Mouse (Mus musculus) urinary bladder, postnatal 25 days (tissue): ENCODE results near the gene Fbxo9.
"Not testable (repeated sequence)": the region's sequence is repeated elsewhere in the genome, so short reads cannot be mapped to it uniquely, and the experiment has no call there.

Experiments
- DNase-seq: peaks from one replicate; pipeline ENCODE4 v3.0.0; 2022; ENCODE audit warnings: low spot score

The Fbxo9 gene

DNA sequence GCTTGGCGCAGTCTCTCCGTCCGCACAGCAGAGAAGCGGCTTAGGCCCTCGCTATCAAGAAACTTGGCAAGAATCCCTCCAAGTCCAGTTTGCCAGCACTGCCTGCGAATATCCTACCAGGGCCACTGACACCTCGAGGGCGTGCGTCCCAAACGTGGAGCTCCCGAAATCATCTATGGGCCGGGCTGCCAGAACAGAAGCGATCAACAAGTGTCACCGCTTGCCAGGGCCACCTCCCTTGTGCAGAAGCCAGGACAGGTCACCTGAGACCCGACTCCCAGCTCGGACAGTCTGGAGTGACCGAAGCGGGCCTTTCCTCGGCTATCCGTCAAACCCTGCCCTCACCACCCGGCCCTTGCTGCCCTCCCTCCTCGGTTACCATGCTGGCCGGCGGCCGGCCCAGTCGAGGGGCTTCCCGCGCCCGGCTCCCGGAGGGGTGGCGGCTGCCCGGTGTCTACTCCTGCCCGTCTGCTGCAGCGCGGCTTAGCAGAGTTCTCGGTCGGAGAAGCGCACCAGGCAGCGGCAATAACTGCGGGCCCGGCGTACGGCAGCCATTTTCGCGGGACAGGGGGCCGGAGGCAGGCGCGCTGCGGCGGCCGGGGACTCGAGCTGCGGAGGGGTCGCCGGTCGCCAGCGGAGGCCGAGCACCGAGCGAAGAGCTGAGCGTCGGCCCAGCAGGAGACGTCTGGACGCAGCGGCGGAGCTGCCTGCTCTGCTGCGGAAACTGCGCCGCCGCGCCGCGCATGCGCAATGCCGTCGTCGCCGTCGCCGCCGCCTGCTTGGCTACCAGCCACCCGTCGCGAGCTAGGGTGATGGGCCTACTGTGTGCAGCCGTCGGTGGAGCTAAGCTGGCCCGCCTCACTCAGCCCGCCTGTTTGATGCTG is 711 bp downstream of the Fbxo9 start:
- DNase-seq = peak; percentile 74

- DNase-seq = no peak
These were observed 1.3 kb downstream of the Fbxo9 start for GRCm38 (mm10) chr9:78107582-78107911.

DNA sequence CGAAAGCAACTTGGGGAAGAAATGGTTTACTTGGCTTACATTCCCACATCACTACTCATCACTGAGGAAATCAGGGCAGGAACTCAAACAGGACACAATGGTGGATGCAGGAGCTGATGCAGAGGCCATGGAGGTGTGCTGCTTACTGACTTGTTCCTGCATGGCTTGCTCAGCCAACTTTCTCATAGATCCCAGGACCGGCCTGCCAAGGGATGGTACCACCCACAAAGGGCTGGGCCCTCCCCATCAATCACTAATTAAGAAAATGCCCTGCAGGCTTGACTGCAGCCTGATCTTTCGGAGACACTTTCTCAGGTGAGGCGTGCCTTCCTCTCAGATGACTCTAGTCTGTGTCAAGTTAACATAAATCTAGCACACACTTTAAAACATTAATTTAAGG is 2.0 kb downstream of the Fbxo9 start:
- no peak for DNase-seq

GRCm38 (mm10) chr9:78105501-78105932 is 3.3 kb downstream of the Fbxo9 start:
- DNase-seq = no peak

GRCm38 (mm10) chr9:78104973-78105372 is 3.9 kb downstream of the Fbxo9 start:
- DNase-seq = no peak

DNA sequence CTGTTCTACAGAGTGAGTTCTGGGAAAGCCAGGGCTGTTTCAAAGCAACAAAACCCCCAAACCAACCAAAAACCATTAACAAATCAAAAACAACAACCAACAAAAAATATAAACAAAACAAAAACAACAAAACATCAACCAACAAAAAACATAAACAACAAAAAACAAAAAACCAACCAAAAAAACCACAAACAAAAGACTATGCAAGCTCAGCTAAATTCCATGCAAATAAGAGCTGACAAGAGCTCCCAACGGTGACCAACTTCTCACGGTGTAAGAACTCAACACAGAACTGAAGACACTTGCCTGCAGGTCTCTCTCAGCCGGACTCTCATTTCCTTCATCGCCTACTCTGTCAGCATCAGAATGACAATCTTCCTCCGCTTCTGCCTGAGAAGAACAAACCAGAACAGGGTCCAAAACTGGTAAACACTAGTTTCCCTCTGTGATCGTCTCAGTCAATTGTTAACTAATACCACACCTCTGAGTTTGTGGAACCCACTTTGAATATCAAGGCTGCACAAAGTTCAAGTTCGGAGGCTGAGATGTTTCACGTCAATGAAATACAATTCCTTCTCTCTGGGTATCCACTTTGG is 4.8 kb downstream of the Fbxo9 start:
- DNase-seq = no peak

GRCm38 (mm10) chr9:78101431-78101830 is 7.4 kb downstream of the Fbxo9 start:
- DNase-seq = no peak

DNA sequence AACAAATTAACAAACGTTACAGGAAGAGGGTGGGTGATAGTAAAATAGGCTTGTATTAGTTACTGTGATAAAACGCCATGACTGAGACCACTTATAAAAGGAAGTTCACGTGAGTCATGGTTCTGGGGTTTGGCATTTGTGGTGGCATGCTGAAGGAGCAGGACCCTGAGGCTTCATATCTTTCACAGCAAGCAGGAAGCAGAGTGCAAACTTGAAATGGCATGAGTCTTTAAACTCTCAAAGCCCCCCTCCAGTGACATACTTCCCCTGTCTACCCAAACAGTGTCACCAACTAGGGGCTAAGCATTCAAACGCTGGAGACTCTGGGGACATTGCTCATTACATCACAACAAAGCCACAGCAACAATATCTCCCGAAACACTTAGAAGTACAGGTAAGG is 7.9 kb downstream of the Fbxo9 start:
- DNase-seq = no peak

- no peak for DNase-seq
These were observed 12.5 kb downstream of the Fbxo9 start for GRCm38 (mm10) chr9:78096376-78096775.

DNA sequence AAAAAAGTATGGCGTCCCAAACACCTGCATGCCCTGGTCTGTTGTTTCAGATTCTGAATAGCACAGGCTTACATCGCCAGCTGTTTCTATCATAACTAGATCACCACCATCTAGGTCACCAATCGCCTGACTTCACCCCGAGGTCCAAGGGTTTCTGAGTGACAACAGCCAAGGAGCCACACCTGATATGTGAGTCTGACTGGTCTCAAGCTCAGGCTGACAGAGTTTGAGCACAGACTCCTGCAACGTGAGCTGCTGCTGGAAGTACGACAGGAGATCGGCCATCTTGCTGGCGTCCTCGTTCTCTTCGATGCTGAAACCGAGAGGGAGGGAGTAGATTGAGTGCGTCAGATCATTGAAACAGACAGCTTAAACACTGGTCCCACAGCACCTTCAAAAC is 13.2 kb downstream of the Fbxo9 start:
- DNase-seq = no peak

DNA sequence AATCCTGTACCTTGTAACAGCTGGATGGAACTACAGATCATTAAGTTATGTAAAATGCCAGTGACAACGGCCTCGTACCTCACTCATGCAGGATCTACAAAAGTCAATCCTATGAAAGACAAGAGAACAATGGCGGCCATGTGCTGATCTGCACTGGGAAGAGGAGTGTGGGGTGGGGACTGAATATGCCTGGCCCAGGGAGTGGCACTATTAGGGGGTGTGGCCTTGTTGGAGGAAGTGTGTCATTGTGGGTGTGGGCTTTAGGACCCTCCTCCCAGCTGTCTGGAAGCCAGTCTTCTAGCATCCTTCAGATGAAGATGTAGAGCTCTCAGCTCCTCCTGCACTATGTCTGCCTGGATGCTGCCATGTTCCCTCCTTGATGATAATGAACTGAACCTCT is 18.3 kb downstream of the Fbxo9 start:
- DNase-seq = no peak

GRCm38 (mm10) chr9:78089906-78090305 is 19.0 kb downstream of the Fbxo9 start:
- no peak for DNase-seq

GRCm38 (mm10) chr9:78088971-78089370 is 19.9 kb downstream of the Fbxo9 start:
- no peak for DNase-seq

- DNase-seq = no peak
These were observed 20.3 kb downstream of the Fbxo9 start for GRCm38 (mm10) chr9:78088521-78088920.

- DNase-seq = no peak
These were observed 21.1 kb downstream of the Fbxo9 start for GRCm38 (mm10) chr9:78087751-78088150.

DNA sequence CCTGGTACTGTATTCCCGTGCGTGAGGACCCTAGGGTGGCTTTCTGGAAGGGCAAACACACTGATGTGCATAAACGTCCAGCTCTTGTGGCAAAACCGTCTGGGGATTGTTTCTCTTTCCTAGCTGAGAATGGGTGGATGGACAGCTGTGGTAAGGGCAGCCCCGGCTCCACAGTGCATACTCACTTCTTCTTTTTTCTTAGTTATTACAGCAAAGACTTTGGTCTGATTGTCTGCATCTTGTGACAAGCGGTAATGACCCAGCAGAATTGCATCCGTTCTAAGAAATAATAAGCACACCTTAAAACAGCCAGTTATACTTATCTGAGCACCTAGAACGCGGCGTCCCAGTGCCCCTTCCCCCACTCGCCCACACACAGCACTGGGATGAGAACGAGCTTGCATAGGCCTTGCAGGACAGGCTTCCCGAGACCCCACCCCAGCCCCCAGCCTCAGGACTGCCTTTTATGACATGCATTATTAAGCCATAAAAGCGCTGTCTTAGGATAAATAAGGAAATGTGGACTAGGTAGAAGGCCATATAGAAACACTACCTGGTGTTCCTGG is 23.1 kb downstream of the Fbxo9 start:
- DNase-seq = no peak

- DNase-seq = no peak
These were observed 24.5 kb downstream of the Fbxo9 start for GRCm38 (mm10) chr9:78084341-78084740.

DNA sequence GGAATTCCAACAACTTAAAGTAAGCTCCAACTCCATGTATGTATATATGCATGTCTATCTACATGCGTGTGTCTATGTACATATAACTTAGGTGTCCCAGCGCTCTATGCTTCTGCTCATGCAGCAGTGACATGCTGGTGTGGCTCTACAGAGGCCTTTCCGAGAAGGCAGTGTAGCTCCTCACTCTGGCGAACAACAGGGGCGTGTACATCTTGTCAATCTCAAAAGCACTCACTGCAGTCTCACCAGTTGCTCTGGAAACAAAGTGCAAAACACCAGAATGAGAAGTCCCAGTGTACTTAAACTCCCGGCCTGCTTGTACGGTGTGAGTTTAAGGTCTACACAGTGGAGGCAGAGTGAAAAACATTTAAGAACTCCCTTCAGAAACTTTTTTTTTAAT is 27.0 kb downstream of the Fbxo9 start:
- no peak for DNase-seq

GRCm38 (mm10) chr9:78078240-78078639 is 30.6 kb downstream of the Fbxo9 start:
- DNase-seq = no peak

DNA sequence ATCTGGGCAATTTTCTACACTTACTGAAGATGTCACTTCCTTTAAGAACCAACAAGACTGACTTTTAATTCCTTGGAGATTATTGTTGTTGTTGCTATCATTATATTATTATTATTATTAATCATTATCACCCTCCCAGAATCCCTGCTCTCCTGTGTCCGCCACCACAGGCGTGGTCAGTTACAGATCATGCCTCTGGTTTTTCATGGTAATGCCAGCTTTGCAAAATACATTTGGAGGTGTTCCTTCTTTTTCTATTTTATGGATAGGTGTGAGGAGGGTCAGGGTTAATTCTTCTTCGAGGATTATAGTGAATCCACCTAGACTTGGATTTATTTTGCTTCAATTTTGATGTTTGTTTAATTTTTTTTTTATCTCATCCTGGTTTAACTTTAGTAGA is 33.6 kb downstream of the Fbxo9 start:
- DNase-seq = no peak

DNA sequence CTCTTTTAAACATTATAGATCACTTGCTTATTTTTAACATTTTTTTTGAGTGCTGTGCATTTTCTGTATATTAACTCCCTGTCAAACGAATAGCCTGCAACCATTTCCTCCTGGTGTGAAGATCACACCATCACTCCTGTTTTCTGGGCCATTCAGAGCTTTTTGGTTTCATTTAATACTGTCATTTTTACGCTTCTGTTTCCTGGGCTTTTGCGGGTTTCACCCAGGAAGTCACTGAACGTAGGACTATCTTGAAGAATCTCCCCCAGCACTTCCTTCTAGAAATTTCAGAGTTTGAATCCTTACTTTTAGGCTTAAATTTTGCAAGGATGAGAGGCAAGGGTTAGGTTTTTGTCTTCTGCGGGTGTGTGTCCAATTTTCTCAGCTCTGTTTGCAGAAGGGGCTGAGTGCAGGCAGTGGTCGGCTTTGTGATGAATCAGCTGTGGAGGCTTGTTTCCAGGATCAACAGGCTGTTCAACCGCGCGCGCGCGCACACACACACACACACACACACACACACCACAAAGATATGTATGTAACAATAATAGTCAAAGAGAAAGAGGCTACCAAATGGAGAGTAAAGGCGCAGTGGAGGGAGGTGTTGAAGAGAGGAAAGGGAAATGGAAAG is 35.0 kb downstream of the Fbxo9 start:
- no peak for DNase-seq

DNA sequence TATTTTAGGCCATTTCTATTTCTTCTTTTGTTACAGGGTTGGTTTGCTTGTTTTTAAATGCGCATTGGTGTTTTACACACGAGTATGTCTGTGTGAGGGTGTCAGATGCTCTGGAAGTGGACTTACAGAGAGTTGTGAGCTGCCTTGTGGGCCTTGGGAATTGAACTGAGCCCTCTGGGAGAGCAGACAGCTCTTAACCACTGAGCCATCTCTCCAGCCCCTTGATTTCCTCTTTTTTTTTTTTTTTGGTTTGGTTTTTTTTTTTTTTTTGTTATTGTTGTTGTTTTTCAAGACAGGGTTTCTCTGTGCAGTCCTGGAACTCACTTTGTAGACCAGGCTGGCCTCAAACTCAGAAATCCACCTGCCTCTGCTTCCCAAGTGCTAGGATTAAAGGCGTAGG is 35.6 kb downstream of the Fbxo9 start:
- not testable (repeated sequence) for DNase-seq

DNA sequence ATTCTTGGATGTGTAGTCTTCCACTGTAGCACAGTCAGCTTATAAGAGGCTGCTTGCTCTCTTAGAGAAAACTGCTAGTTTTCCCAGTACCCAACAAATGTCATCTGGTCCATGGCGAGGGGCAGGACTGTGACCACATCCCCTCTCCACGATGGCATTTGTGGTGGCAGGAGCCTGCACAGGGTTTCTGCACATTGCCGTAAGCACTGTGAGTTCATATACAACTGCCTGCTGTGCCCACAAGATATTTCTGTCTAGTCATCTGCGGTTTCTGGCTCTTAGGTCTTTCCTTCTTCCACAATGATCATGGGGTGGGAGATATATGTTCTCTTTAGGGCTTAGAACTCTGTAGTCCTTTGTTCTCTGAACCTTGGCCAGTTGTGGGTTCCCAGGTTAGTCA is 37.2 kb downstream of the Fbxo9 start:
- no peak for DNase-seq
